Mouse (Mus musculus) embryonic fibroblast, embryonic 13.5 days (primary cell): ENCODE data around the gene Ppp3r1.
A peak's percentile ranks its signal among the peaks of the same experiment; 100 is the strongest.

Experiments
- CTCF ChIP-seq: IDR thresholded peaks from 2 replicates; pipeline ENCODE4 v1.5.1; 2011; ENCODE audit warnings: mild to moderate bottlenecking, control low read depth, low read length, moderate library complexity, borderline replicate concordance; ENCODE audit not compliant: insufficient read depth
- POLR2A ChIP-seq: IDR thresholded peaks from 2 replicates; pipeline ENCODE4 v1.6.1; 2011; ENCODE audit warnings: low read depth, mild to moderate bottlenecking, control low read depth, low read length, moderate library complexity

DNA sequence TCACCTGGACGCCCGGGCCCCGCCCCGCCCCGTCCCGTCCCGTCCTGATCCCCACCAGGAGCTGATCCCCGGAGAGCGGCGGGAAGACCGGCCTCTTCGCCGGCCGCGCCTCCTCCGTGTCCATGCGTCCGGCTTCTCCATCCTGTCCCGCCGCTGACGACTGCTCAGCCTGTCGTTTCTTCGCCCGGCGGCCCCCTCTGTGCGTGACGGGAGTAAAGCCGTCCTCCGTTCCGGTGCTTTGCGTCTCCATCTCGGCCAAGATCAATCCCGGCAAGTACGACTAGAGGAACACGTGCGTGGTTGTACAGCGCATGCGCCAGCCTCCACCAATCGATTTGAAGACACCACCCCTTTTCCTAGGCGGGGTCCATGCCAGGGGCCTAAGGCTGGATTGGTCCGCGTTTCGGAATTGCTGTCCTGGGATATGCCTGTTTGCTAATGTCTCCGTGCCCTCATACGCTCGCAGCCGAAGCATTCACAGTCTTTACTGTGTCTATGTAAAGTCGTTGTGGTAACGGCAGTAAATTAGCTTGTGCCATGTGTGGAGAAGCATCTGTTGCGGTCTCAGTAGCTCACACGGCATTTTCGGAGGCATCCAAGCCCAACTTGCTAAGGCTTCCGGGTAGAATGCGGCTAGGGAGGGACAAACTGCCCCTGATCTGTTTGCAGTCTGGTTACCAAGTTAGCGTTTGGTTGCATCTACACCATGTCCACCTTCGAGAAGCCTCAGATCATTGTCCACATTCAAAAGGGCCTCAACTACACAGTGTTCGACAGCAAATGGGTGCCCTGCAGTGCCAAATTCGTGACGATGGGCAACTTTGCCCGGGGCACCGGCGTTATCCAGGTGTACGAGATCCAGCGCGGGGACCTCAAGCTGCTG lies 52.4 kb downstream of the Ppp3r1 start, which contains the start of gene Pno1:
- no peak for TF ChIP-seq CTCF
- peak; percentile 77 for TF ChIP-seq POLR2A
